Mouse (Mus musculus) layer of hippocampus, postnatal 14 days (tissue): ENCODE data around the gene 6430531B16Rik. TPM values are rescaled to one million over a fixed set of nuclear protein-coding genes. Genes with fewer than 3 reads are reported as not detected.

ENCODE experiments used
- DNase-seq, 2 experiments: peaks; one replicate each; pipeline ENCODE4 v3.0.0; 2021 to 2022; ENCODE audit warnings: low spot score in 2 of 2, mixed read lengths in 1 of 2
- microRNA-seq, 2 experiments: library from miRNA; unstranded; fragments of <30 nt; microRNA quantifications; one replicate each; pipeline ENCODE4 v1.2.0; 2021
- total RNA-seq, 2 experiments: library from RNA; stranded (reverse); gene quantifications; 2 replicates each; pipeline ENCODE4 v1.2.3; 2021

Gene 6430531B16Rik
- total RNA-seq, 2 experiments from 2014 or later = 0.39 to 0.83 TPM

- DNase-seq = no peak
These were observed 37.9 kb downstream of the 6430531B16Rik start for GRCm38 (mm10) chr7:139940476-139941209.

GRCm38 (mm10) chr7:139937810-139938209 lies 40.7 kb downstream of the 6430531B16Rik start:
- DNase-seq = no peak

DNA sequence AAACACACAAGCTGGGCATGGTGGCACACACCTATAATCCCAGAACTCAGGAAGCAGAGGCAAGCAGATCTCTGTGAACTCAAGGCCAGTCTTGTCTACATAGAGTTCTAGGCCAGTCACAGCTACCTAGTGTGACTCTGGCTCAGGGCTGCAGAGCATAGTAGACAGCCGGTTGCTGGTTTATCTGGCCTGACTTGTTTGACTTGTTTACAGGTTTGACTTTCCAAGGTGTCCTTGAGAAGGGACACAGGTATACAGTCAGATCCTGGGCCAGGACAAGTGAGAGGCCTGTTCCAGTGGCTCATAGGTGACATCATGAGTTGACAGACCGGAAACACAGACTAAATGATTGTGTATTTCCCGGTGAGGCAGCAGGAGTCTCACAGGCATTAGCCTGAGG lies 41.4 kb downstream of the 6430531B16Rik start:
- no peak for DNase-seq

DNA sequence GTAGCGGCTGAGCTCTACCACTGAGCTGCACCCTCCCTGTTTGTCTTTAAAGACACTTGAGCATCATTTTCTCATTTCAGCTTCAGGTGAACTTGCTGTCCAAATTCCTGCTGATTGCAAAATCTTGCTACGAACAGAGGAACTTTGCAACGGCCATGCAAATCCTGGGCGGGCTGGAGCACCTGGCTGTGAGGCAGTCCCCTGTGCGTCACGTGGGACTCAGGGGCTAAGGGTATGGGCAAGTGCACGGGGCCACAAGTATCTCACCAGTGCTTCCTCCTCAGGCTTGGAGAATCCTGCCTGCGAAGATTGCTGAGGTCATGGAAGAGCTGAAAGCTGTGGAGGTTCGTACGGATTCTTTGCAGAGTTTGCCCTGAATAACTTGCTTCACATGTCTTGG lies 41.9 kb downstream of the 6430531B16Rik start:
- no peak for DNase-seq

- no peak for DNase-seq
These were observed 47.8 kb downstream of the 6430531B16Rik start for GRCm38 (mm10) chr7:139930732-139931131.

Small RNA genes lying within 50 kb of the gene (microRNA-seq; reads per million reads assigned to microRNA genes)
- gene Mir202 (1.1 to 1.8 reads per million in 2 experiments), gene Mir7062 (0.68 to 1.4 reads per million in 2 experiments), gene mmu-mir-7686 (0 reads per million in 2 experiments)

Other genes starting within 250 kb of the 6430531B16Rik start
- 10 to 100 TPM; 43.6 to 61.8 TPM for gene Adgra1, start 144.6 kb downstream of the 6430531B16Rik start, total RNA-seq
- gene Kndc1, start 84.1 kb downstream of the 6430531B16Rik start, total RNA-seq = 10 to 100 TPM; 78.2 to 96.6 TPM
- not detected for gene Utf1, start 35.0 kb downstream of the 6430531B16Rik start, total RNA-seq
- 1 to 10 TPM; 1.5 to 1.9 TPM for gene Adam8, start 13.8 kb upstream of the 6430531B16Rik start, total RNA-seq
- gene Zfp511, start 57.6 kb upstream of the 6430531B16Rik start, total RNA-seq = 10 to 100 TPM; 21.9 to 25.7 TPM
- 10 to 100 TPM; 34.9 to 39.3 TPM for gene Tubgcp2, start 57.9 kb upstream of the 6430531B16Rik start, total RNA-seq
- gene Msx3, start 70.3 kb upstream of the 6430531B16Rik start, total RNA-seq = under 1 TPM; 0.37 to 0.64 TPM
- 100 to 1,000 TPM; 203 to 219 TPM for gene Caly, start 103.8 kb upstream of the 6430531B16Rik start, total RNA-seq
- not detected for gene Prap1, start 114.6 kb upstream of the 6430531B16Rik start, total RNA-seq
- 10 to 100 TPM; 37.6 to 37.8 TPM for gene Fuom, start 123.7 kb upstream of the 6430531B16Rik start, total RNA-seq
- gene Paox, start 137.0 kb upstream of the 6430531B16Rik start, total RNA-seq = 1 to 10 TPM; 3.8 to 6.1 TPM
- gene Echs1, start 137.7 kb upstream of the 6430531B16Rik start, total RNA-seq = 10 to 100 TPM; 52.6 to 56.0 TPM
- 10 to 100 TPM; 21.8 to 23.6 TPM for gene Mtg1, start 158.8 kb upstream of the 6430531B16Rik start, total RNA-seq
- gene Sprn, start 176.1 kb upstream of the 6430531B16Rik start, total RNA-seq = 100 to 1,000 TPM; 192 to 199 TPM
- not detected for gene Olfr522, start 186.0 kb upstream of the 6430531B16Rik start, total RNA-seq
- under 1 TPM; 0.12 to 0.24 TPM for gene Olfr523, start 194.5 kb upstream of the 6430531B16Rik start, total RNA-seq
- gene Olfr524, start 227.2 kb upstream of the 6430531B16Rik start, total RNA-seq = not detected
- gene Cd163l1, start 239.5 kb upstream of the 6430531B16Rik start, total RNA-seq = under 1 TPM; 0.85 to 0.98 TPM